Mouse (Mus musculus): ENCODE results near the gene Kcnmb4.

Kcnmb4 gene

GRCm38 (mm10) chr10:116473759-116474549 lies at the start of gene Kcnmb4:
Kcnmb4 (minus strand) TSS chr10:116473878.
- no peak for DNase-seq (ENCODE audit: low read depth, low spot score)

- DNase-seq (ENCODE audit: low read depth, low spot score), result no peak
Measured at GRCm38 (mm10) chr10:116519588-116519987, 45.9 kb upstream of the Kcnmb4 start.

DNA sequence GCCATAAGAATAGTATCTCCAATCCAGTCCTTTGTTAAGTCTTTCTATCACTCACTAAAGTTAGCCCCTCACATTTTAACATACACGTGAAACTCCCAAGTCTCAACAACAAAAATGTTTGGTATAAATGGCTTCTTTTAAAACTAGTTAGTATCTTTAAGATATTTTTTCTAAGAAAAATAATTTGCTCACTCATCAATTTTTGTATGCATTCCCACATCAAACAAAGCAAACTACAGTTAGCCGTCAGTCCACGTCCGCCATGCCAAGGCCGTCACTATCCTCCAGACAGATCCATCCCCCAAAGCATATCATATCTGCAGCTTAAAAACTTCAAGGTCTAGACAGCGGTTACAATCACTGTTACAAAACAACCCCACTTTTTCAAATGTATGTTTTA lies 41.9 kb upstream of the Kcnmb4 start:
- DNase-seq (ENCODE audit: low read depth, low spot score), result no peak

DNA sequence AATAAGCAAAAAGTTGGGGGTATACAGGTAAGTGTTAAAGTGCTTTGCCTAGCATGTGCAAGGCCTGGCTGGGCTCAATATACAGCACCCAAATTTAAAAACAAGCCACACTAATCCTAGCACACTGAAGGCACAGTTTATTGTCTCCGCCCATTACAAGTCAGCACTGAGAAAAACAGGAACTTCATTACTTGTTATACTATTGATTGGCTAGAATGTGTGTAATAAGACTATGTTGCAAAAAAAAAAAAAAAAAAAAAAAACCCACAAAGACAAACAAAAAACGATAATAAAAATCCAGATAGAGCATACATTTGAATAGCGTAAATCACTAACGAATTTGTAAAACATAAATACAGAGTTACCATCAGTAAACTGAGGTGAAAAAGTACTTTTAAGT lies 41.5 kb upstream of the Kcnmb4 start:
- DNase-seq (ENCODE audit: low read depth, low spot score), result no peak

DNA sequence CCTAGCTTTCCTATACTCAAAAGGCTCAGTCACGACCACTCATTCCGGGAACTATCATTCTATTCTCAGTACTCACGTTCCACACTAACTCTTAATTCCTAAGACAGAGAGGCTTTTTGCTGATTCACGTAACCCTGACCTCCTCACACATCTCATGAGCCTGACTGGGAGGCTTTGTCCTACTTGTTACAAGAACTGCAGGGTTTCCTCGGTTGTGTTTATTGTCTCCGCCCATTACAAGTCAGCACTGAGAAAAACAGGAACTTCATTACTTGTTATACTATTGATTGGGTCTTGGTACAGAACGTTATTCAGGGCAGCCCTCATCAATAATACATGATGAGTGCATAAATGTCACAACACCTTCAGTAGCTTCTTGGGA lies 39.6 kb upstream of the Kcnmb4 start:
- DNase-seq (ENCODE audit: low read depth, low spot score), result no peak

- DNase-seq (ENCODE audit: low read depth, low spot score), result no peak
Measured at GRCm38 (mm10) chr10:116512521-116513253, 39.0 kb upstream of the Kcnmb4 start.

GRCm38 (mm10) chr10:116505303-116506014 lies 31.8 kb upstream of the Kcnmb4 start:
- no peak for DNase-seq (ENCODE audit: low read depth, low spot score)

DNA sequence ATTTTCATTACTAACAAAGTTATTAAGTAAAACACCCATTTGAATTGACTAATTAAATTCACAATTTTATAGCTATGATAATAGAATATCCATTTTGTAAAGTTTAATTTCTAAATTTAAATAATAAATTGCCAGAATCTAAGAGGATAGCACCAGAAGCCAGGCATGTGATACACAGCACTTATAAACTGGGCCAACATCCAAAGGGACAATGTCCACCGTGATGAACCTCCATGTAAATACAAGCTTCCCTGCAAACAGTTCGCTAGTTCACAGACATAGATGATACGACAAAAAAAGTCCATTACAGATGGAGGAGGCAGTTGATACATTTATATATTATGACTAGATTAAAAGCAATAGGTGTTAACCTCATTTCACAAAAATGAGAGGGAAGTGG lies 19.1 kb upstream of the Kcnmb4 start:
- no peak for DNase-seq (ENCODE audit: low read depth, low spot score)

- no peak for DNase-seq (ENCODE audit: low read depth, low spot score)
Measured at GRCm38 (mm10) chr10:116486895-116487747, 13.4 kb upstream of the Kcnmb4 start.

- no peak for DNase-seq (ENCODE audit: low read depth, low spot score)
Measured at GRCm38 (mm10) chr10:116481917-116482316, 8.2 kb upstream of the Kcnmb4 start.

- no peak for DNase-seq (ENCODE audit: low read depth, low spot score)
Measured at GRCm38 (mm10) chr10:116480988-116481387, 7.3 kb upstream of the Kcnmb4 start.

DNA sequence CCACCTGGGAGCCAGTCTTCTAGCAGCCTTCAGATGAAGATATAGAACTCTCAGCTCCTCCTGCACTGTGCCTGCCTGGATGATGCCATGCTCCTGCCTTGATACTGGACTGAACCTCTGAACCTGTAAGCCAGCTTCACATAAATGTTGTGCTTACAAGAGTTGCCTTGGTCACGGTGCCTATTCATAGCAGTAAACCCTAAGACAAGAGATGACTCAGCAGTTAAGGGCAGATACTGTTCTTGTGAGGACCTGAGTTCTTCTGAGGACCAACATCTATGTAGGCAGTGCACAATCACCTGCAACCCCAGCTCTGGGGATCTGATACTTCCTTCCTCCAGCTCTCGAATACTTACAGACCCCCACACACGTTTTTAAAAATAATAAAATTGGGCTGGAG lies 2.9 kb upstream of the Kcnmb4 start:
- DNase-seq (ENCODE audit: low read depth, low spot score), result no peak

- DNase-seq (ENCODE audit: low read depth, low spot score), result no peak
Measured at GRCm38 (mm10) chr10:116475725-116476124, 2.0 kb upstream of the Kcnmb4 start.

DNA sequence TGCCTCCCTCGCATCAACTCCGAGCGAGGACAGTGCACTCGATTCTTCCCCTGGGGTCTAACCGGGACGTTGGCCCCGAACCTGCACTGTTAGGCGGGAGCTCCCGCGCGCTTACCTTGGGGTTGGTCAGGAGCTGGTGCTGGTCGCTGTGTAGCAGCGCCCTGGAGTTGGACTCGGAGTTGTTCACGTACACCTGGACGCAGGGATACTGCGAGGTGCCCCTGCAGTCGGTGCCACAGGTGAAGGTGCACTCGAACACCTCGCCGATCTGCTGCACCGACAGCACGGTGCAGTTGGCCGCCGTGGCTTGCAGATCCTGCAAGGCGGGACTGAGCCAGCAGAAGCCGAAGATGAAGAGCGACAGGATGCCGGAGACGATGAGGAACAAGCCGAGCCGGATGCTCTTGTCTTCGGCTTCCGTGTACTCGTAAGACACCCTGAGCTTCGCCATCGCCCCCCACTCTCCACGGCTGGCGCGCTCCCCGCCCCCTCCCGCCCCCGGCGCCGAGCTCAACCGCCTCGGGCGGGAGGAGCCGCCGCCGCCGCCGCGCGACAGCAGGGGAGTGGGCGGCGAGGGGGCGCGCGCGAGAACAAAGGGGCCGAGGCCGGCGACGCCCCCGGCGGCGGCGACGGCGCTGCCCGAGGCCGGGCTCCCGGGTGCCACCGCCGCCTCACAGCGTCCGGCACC lies 463 bp downstream of the Kcnmb4 start:
- no peak for DNase-seq (ENCODE audit: low read depth, low spot score)

- no peak for DNase-seq (ENCODE audit: low read depth, low spot score)
Measured at GRCm38 (mm10) chr10:116472579-116472978, 1.1 kb downstream of the Kcnmb4 start.

DNA sequence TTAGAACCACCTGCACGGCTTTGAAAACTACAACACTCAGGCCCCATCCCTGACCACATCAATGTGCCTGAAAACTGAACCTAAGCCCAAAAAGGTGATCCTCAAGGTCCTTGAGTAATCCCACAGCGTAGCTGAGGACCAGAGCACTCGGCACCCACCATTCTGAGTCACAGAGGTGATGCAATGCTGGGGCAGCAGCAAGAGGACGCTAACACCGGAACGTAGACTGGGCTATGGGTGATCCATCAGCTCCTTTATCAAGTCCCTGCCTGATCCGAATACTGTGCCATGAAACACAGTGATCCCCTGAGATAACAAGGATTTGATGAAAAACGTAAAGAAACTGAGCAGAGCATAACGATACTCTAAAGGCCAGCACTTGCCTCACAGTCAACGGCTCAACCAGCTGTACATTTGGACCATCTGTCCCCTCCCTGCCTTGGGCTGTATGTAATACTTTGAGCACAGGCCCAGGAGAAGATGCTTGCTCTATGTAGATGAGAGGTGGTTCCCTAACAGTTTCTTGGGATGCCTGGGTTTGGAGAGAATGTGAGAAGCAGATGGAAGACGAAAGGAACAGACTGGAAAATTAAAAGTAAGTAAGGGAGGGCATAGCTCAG lies 3.3 kb downstream of the Kcnmb4 start:
- DNase-seq (ENCODE audit: low read depth, low spot score), result no peak

- DNase-seq (ENCODE audit: low read depth, low spot score), result no peak
Measured at GRCm38 (mm10) chr10:116468094-116468493, 5.6 kb downstream of the Kcnmb4 start.

GRCm38 (mm10) chr10:116463753-116464345 lies 9.8 kb downstream of the Kcnmb4 start:
- DNase-seq (ENCODE audit: low read depth, low spot score), result no peak

- DNase-seq (ENCODE audit: low read depth, low spot score), result no peak
Measured at GRCm38 (mm10) chr10:116461443-116461842, 12.2 kb downstream of the Kcnmb4 start.

DNA sequence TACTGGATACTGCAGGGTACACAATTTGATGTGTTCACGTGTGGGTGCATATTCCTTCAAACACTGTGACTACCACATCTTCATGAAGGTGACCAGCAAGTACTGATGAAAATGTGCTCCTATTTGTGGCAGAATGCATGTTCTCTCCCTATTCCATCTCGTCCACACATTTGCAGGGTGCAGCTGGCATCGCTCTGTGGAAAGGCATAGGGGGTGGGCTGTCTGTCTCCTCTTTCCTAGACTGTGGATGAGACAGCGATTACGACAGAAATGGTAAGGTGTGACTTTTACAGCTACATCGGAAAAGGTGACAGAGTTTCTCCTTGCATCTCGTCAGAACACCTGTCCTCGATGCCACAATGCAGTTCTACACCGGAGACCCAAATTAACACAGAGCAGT lies 14.9 kb downstream of the Kcnmb4 start:
- no peak for DNase-seq (ENCODE audit: low read depth, low spot score)
